Mouse (Mus musculus) erythroblast, embryonic 14.5 days (primary cell): Measurements from ENCODE around the gene Mfap5.

ENCODE experiments used
- GATA1 ChIP-seq: IDR thresholded peaks from 2 replicates; pipeline ENCODE4 v1.6.1; 2012; ENCODE audit warnings: low read length, inconsistent platforms, mixed read lengths
- TAL1 ChIP-seq: IDR thresholded peaks from 3 replicates; pipeline ENCODE4 v1.6.1; 2012; ENCODE audit warnings: low read length, inconsistent platforms, mixed read lengths

DNA sequence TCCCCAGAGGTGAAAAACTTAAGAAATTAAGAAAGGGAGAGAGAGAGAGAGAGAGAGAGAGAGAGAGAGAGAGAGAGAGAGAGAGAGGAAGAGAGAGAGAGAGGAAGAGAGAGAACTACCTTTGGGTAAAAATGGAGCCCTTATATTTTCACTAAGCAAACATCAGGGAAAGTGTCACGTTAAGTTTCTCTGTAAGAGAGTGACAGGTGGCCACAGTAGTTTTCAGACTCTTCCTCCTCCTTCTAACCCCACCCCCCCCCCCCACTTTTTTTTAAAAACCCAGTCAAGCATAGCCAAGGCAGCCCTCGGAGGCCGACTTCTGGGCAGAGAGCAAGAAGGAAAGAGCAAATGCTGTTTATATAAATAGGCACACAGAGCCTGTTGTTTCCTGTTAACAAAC lies 28.4 kb downstream of the Mfap5 start:
- no peak for TF ChIP-seq TAL1
- TF ChIP-seq GATA1 = no peak
